Comparison of ENCODE assay signal across 10 mouse cellular contexts in genomic region chr11:24065313-24065712, GRCm38 (mm10). TPM values are rescaled to one million over a fixed set of nuclear protein-coding genes. Genes with fewer than 3 reads are reported as not detected.
DNase-seq lines count a peak whose midpoint lies in the region; ATAC-seq and TF ChIP-seq lines count a peak whose summit lies in the region.
"Had no signal": no experiment of that assay in that cellular context is flagged by ENCODE, and none has a peak within 500 bp of the region (broad histone marks: within the 10 kb centered on the region; RNA-seq: fewer than 3 reads in every experiment).

No protein-coding gene starts in this region.

- no peaks in the 10 kb centered on the region for H3K27me3 ChIP-seq in forebrain, embryonic 16.5 days (replicated peaks; ENCODE audit: control insufficient read depth, insufficient read depth, low read length)
- no peaks in the 10 kb centered on the region for H3K27me3 ChIP-seq in midbrain, embryonic 15.5 days (replicated peaks)

- TF ChIP-seq CTCF in left cerebral cortex, adult 2 months (IDR thresholded peaks at IDR 0.05): peak; percentile 44

- peaks cover 26% of the 10 kb centered on the region for H3K4me1 ChIP-seq in forebrain, embryonic 16.5 days (replicated peaks; ENCODE audit: control insufficient read depth, insufficient read depth, low read length)
- peaks cover 24% of the 10 kb centered on the region for H3K4me1 ChIP-seq in midbrain, embryonic 15.5 days

- intact Hi-C loops in left cerebral cortex, adult 2 months (cut with DNase I): no loop called here
- intact Hi-C loops in heart, postnatal 25 days (cut with DNase I): no loop called here

- no peak for DNase-seq in left cerebral cortex, adult 2 months (ENCODE audit: extremely low spot score in 1 of 2, low spot score in 2 of 2)
- DNase-seq in left cerebral cortex, adult 9 months (ENCODE audit: low spot score in 2 of 2): no peak
- DNase-seq in NIH3T3 (ENCODE audit: low read depth): peak; percentile 25
- DNase-seq in kidney, adult 9 months: no peak
- no peak for DNase-seq in heart, postnatal 25 days (ENCODE audit: low spot score)
- DNase-seq in spleen, adult 18-20 months: no peak

- 25% methylated on average over 4 of the region's 4 CpGs for WGBS in forebrain, embryonic 16.5 days
- WGBS in midbrain, embryonic 15.5 days: 30% methylated on average over 4 of the region's 4 CpGs

- H3K9ac ChIP-seq in forebrain, embryonic 16.5 days (replicated peaks; ENCODE audit: low read depth, low read length): no peak overlapping the region; the same call in 1 of the 2 replicates
- H3K9ac ChIP-seq in midbrain, embryonic 15.5 days: no peak overlapping the region

- ATAC-seq in forebrain, embryonic 16.5 days: peak; percentile 68
- ATAC-seq in midbrain, embryonic 15.5 days (replicated peaks): peak; percentile 44; the same call in 1 of the 2 replicates

- no peak overlapping the region for H3K4me3 ChIP-seq in left cerebral cortex, adult 2 months
- no peak overlapping the region for H3K4me3 ChIP-seq in forebrain, embryonic 16.5 days (replicated peaks; ENCODE audit: low read length)
- no peak overlapping the region for H3K4me3 ChIP-seq in midbrain, embryonic 15.5 days
- H3K4me3 ChIP-seq: myocyte had no signal

- H3K36me3 ChIP-seq in forebrain, embryonic 16.5 days (ENCODE audit: control insufficient read depth, insufficient read depth): no peaks in the 10 kb centered on the region
- H3K36me3 ChIP-seq in midbrain, embryonic 15.5 days (replicated peaks): no peaks in the 10 kb centered on the region

- no peaks in the 10 kb centered on the region for H3K9me3 ChIP-seq in forebrain, embryonic 16.5 days (ENCODE audit: control insufficient read depth, low read length)
- no peaks in the 10 kb centered on the region for H3K9me3 ChIP-seq in midbrain, embryonic 15.5 days

- no peak overlapping the region for H3K4me2 ChIP-seq in forebrain, embryonic 16.5 days (ENCODE audit: low read length)
- H3K4me2 ChIP-seq in midbrain, embryonic 15.5 days: no peak overlapping the region

- peak overlapping the region; percentile 45 for H3K27ac ChIP-seq in left cerebral cortex, adult 2 months
- peak overlapping the region; percentile 41; the same call in 1 of the 2 replicates for H3K27ac ChIP-seq in forebrain, embryonic 16.5 days (ENCODE audit: low read length)
- 0 out of 2 replicates have a peak overlapping the region, but pooled peaks have one; percentile 38 for H3K27ac ChIP-seq in midbrain, embryonic 15.5 days

RNA-seq across cellular contexts. Expression of gene A830031A19Rik, which starts 9.5 kb away (rescaled TPM):
- 1 to 10 TPM in 1 of 2 experiments, under 1 TPM in 1; 0.82 to 1.4 TPM for total RNA-seq in left cerebral cortex, adult 2 months (2021)
- polyA plus RNA-seq in forebrain, embryonic 16.5 days (2015; fragmentation: Nextera tagmentation; extraction: Ambion mirVana): not detected in 2 replicates
- 0.23 TPM in 1 of 2 replicates, not detected in the other for polyA plus RNA-seq in midbrain, embryonic 15.5 days (2015; fragmentation: Nextera tagmentation; extraction: Ambion mirVana)
- not detected for total RNA-seq in heart, postnatal 25 days (2021)
- total RNA-seq: heart, adult 8-10 months had no signal
- polyA plus RNA-seq: myocyte had no signal

RNA-seq across cellular contexts. Expression of gene Bcl11a, which starts 12.5 kb away (rescaled TPM):
- 100 to 1,000 TPM; 101 to 103 TPM for total RNA-seq in left cerebral cortex, adult 2 months (2021)
- 236 and 244 TPM in 2 replicates for polyA plus RNA-seq in forebrain, embryonic 16.5 days (2015; fragmentation: Nextera tagmentation; extraction: Ambion mirVana)
- 101 and 105 TPM in 2 replicates for polyA plus RNA-seq in midbrain, embryonic 15.5 days (2015; fragmentation: Nextera tagmentation; extraction: Ambion mirVana)
- total RNA-seq in heart, postnatal 25 days (2021): 1 to 10 TPM; 4.2 to 4.7 TPM
- polyA plus RNA-seq: myocyte had no signal

Comparison
In these comparisons a context has a peak if more than half of its experiments do, and no peak if none do; other contexts are left out.
1. RNA of gene Bcl11a, which starts 12.5 kb away (total RNA-seq): 101 to 103 TPM in left cerebral cortex, adult 2 months; 4.2 to 4.7 TPM in heart, postnatal 25 days; every median in the first group is over 10 times any median in the second.
2. Peak in every context shown above with its lines, with median percentiles within 50 percentile points of each other: H3K27ac ChIP-seq.